Mouse (Mus musculus): ENCODE results near the gene Acat3.
A peak's percentile ranks its signal among the peaks of the same experiment; 100 is the strongest.
"Not testable (repeated sequence)": the region's sequence is repeated elsewhere in the genome, so short reads cannot be mapped to it uniquely, and the experiment has no call there.

The Acat3 gene

DNA sequence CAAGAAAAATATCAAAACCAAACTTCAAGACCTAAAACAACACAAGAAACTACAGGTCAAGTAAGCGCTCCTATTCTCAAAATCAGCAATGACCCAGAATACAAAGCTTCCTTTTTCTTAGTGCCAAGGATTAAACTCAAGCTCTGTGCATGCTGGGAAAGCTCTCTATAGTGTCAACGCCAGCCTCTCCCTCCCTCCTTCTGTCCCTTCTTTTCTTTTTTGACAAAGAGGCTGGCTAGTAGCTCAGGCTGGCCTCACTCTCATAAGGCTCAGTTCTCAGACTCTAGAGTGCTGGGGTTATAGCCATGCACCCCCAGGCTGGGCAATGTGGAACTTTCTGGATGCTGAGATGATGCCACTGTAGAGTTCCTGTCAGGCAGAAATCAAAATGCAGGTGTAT lies 2.3 kb downstream of the Acat3 start:
- no peak for DNase-seq (ENCODE audit: low read depth, low spot score)
- H3K36me3 ChIP-seq (ENCODE audit: control insufficient read depth, insufficient read depth, low read length, poor library complexity, severe bottlenecking) = no peaks in the 10 kb centered on the region; the same call in 1 of the 2 replicates

DNA sequence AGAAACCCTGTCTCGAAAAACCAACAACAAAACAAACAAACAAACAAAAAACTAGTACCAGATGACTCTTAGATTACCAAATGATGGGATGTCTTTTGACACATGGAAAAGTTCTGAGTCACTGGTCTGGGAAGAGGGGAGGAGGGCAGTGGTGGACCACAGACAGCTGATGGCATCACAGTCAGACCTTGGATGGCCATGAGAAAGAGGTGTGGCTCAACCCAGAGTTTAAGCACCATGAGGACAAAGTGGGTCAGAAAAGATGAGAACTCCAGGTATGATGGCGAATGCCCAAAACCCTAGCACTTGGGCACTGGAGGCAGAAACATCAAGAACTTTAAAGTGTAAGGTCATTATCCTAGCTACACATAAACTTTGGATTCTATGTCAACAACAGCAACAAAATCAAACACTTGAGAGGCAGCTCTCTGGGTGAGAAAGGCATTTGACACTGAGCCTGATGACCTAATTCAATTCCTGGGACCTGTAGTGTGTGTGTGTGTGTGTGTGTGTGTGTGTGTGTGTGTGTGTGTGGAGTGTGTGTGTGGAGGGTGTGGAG lies 2.9 kb downstream of the Acat3 start:
- Histone ChIP-seq H3K27me3 (ENCODE audit: control insufficient read depth, insufficient read depth, low read length, poor library complexity, severe bottlenecking) (no peaks in the 10 kb centered on the region), H3K36me3 (ENCODE audit: control insufficient read depth, insufficient read depth, low read length, poor library complexity, severe bottlenecking) (no peaks in the 10 kb centered on the region)
- DNase-seq (ENCODE audit: low read depth, low spot score) = no peak

More for the DNA sequence above, 2.3 kb downstream of the Acat3 start:
- no peaks in the 10 kb centered on the region for H3K27me3 ChIP-seq (ENCODE audit: control insufficient read depth, insufficient read depth, low read length, poor library complexity, severe bottlenecking)

DNA sequence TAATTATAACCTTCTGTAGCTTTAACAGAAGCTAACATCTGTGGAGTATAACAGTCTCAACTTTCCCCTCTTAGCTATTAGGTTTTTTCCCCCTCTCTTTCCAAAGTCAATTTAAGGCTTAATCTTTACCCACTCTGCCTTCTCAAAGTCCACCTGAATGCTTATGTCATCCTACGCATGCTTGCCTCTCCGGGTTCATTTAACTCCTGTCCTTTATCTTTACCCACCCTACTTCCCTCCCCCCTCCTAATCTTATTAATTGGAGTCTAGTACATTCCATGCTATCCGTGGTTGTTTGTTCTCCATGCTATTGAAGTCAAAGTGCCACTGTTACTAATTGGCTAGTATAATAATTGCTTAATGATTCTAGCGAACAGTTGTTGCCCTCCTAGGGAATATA lies 4.7 kb downstream of the Acat3 start:
- DNase-seq (ENCODE audit: low read depth, low spot score) = no peak
- Histone ChIP-seq H3K27me3 (ENCODE audit: control insufficient read depth, insufficient read depth, low read length, poor library complexity, severe bottlenecking) (no peaks in the 10 kb centered on the region), H3K36me3 (ENCODE audit: control insufficient read depth, insufficient read depth, low read length, poor library complexity, severe bottlenecking) (no peaks in the 10 kb centered on the region)

DNA sequence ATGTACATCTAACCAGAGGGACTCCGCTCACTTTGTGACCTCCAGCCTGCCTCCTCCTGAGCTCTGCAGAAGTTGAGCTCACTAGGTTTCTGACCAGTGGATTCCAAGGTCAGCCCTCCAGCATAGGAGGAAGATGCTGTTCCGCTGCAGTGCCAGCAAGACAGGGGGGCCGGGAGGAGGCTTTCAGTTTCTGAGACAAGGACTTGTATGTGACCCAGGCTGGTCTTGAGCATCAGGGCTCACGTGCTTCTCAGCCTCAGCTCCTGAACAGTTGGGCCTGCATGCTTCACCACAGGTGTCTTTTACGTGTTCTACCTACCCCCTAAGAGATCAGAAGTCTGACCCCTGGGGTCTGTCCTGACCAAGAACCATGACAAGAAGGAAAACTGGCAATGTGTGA lies 8.8 kb downstream of the Acat3 start:
- H3K27me3 ChIP-seq (ENCODE audit: control insufficient read depth, insufficient read depth, low read length, poor library complexity, severe bottlenecking); H3K36me3 ChIP-seq (ENCODE audit: control insufficient read depth, insufficient read depth, low read length, poor library complexity, severe bottlenecking); DNase-seq (ENCODE audit: low read depth, low spot score): not testable (repeated sequence)

DNA sequence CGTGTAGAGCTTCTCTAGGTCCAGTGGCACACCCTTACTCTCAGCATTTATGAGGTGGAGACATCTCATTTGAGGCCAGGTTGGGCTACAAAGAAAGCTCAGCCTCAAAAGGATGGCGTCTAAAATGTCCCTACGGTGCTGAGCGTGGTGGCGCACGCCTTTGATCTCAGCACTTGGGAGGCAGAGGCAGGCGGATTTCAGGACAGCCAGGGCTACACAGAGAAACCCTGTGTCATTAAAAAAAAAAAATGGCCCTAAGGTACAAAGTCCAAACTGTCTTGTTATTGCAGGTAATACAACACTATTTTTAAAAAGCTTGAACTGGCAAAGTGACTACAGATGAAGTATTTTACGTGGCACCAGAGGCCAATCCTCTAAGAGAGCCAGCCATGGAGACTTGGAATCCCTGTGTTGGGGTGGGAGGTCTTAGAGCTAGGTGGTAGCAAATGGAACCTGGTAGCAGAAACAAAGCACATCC lies 14.7 kb downstream of the Acat3 start:
- H3K27me3 ChIP-seq (ENCODE audit: control insufficient read depth, insufficient read depth, low read length, poor library complexity, severe bottlenecking) = no peaks in the 10 kb centered on the region
- DNase-seq (ENCODE audit: low read depth, low spot score) = no peak

DNA sequence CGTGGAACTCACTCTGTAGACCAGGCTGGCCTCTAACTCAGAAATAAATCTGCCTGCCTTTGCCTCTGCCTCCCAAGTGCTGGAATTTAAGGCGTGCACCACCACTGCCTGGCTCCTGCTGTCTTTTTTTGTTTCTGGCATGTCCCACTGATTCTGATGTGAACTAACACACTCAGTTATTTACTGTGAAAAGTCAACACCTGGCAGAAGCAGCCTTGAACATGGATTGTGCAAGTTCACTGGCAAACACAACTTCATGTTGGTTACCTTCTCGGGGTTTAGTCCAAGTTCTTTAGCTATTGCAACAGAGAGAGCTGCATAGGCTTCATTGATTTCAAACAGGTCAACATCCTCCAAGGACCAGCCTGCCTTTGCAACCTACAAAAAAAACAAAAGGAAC lies 15.4 kb downstream of the Acat3 start:
- no peak for DNase-seq (ENCODE audit: low read depth, low spot score)
- H3K36me3 ChIP-seq (ENCODE audit: control insufficient read depth, insufficient read depth, low read length, poor library complexity, severe bottlenecking) = peaks cover 11% of the 10 kb centered on the region; the same call in 1 of the 2 replicates
- H3K27me3 ChIP-seq (ENCODE audit: control insufficient read depth, insufficient read depth, low read length, poor library complexity, severe bottlenecking) = no peaks in the 10 kb centered on the region

More for the DNA sequence above, 14.7 kb downstream of the Acat3 start:
- H3K36me3 ChIP-seq (ENCODE audit: control insufficient read depth, insufficient read depth, low read length, poor library complexity, severe bottlenecking) = peaks cover 11% of the 10 kb centered on the region; the same call in 1 of the 2 replicates

DNA sequence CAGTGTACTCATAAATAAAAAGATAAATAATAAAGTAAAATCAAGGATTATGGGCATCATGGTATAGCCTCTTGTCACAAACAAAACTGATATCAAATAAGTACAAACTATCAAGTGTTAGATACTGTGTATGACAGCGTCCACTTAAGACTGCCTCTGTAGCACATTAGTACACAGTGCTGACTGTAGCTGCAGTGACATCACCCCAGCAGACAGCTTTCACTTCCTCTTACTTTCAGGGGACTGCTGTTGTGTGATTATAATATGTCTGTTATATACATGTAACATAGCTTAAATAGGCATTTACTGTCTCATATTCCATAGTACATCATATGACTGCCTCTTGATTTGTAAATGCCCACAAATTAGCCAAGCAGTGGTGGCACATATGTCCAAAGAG lies 19.3 kb downstream of the Acat3 start:
- Histone ChIP-seq H3K36me3 (ENCODE audit: control insufficient read depth, insufficient read depth, low read length, poor library complexity, severe bottlenecking) (peaks cover 14% of the 10 kb centered on the region; the same call in 1 of the 2 replicates), H3K27me3 (ENCODE audit: control insufficient read depth, insufficient read depth, low read length, poor library complexity, severe bottlenecking) (no peaks in the 10 kb centered on the region)
- peak; percentile 78 for DNase-seq (ENCODE audit: low read depth, low spot score)

DNA sequence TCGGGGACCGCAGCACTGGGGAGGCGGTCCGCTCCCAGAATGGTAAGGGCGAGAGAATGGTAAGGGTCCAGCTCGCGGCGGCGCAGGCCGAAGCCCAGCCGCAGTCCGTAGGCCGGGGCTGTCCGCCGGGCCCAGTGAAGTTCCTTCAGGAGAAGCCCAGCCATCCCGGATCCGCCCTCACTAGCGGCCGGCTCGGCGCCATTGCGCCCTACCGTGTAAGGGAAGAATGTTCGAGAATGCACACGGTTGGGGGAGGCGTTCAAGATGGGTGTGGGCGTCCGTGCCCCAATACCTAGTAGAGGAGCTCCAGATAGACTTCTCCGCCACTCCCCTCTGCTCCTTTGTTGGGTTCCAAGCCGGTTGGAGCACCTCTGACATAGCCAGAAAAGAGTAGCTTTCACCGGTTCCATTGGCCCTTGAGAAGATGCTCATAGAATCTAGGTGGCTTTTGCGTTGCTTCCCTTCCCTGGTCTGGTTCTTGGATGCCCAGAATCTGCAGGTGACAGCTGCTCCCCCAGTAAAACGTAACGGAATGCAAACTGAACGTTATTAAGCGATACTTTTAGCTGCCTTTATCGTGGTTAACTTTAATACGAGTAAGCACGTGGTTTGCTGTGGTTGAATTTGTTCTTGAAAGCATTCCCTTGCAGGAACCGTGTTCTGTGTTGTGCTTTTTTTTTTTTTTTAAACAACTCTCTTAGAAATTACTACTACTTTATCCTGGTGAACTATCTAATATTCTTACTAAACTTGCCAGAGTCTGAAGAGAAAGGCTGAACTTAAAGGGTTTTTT lies 23.6 kb downstream of the Acat3 start:
- Histone ChIP-seq H3K36me3 (ENCODE audit: control insufficient read depth, insufficient read depth, low read length, poor library complexity, severe bottlenecking) (peaks cover 16% of the 10 kb centered on the region), H3K27me3 (ENCODE audit: control insufficient read depth, insufficient read depth, low read length, poor library complexity, severe bottlenecking) (no peaks in the 10 kb centered on the region)
- DNase-seq (ENCODE audit: low read depth, low spot score) = peak; percentile 81

DNA sequence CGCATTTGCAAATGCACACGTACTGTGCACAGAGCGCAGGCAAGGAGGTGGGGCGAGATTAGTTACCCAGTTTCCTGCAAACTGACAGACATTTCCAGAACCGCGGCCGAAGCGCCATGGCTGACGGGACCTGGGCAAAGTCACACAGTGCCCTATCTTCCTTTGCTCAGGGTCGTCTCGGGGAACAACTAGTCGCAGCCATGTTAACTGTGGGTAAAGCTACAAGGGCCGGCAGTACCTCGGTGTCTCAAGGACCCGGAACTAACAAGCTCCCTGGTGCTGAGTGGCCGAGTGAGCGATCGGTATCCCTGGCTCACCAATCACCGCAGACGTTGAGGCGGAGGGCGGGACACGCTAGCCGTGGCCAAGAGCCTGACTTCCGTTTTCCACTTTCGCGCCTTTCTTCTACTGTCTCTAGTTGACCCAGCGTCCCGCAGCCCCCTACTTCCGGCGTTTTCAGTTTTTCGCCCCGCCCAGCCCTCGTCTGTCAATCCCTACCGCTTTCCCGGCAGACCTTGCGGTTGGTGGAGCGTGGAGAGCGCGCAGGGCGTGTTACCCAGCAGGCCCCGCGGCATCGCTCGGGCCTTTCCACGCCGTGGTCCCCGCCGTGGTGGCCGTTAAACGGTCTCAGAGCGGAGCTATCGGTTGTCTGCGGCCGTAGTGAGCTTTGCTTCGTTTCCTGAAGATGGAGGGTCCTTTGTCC lies 24.4 kb downstream of the Acat3 start, which contains the start of gene Mrpl18:
Mrpl18 (minus strand) TSS at position 465 of the 703 bp plus-strand sequence.
- no peaks in the 10 kb centered on the region for H3K27me3 ChIP-seq (ENCODE audit: control insufficient read depth, insufficient read depth, low read length, poor library complexity, severe bottlenecking)
- DNase-seq (ENCODE audit: low read depth, low spot score) = peak; percentile 100
- H3K36me3 ChIP-seq (ENCODE audit: control insufficient read depth, insufficient read depth, low read length, poor library complexity, severe bottlenecking) = peaks cover 16% of the 10 kb centered on the region

DNA sequence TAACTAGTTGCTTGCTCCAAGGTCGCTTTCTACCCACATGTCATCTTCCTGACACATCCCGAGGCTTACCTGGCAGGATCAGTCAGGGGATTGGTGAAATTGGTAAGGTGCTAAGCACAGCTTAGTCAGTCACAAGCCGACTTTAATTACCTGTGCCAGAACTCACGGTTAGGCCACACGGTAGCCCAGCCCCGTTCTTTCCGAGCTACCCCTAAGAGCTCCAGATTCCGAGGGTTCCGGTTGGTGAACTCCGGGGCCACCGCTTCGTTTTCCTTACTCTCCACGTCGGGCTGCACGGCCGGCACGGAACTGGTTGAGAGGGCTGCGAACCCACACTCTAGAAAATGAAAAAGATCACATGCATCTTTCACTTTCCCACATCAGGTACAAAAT lies 24.9 kb downstream of the Acat3 start, which contains the start of gene Tcp1:
Tcp1 (plus strand) TSS at position 214 of the 393 bp plus-strand sequence.
- H3K36me3 ChIP-seq (ENCODE audit: control insufficient read depth, insufficient read depth, low read length, poor library complexity, severe bottlenecking) = peaks cover 19% of the 10 kb centered on the region
- H3K27me3 ChIP-seq (ENCODE audit: control insufficient read depth, insufficient read depth, low read length, poor library complexity, severe bottlenecking) = no peaks in the 10 kb centered on the region
- DNase-seq (ENCODE audit: low read depth, low spot score) = peak; percentile 6

DNA sequence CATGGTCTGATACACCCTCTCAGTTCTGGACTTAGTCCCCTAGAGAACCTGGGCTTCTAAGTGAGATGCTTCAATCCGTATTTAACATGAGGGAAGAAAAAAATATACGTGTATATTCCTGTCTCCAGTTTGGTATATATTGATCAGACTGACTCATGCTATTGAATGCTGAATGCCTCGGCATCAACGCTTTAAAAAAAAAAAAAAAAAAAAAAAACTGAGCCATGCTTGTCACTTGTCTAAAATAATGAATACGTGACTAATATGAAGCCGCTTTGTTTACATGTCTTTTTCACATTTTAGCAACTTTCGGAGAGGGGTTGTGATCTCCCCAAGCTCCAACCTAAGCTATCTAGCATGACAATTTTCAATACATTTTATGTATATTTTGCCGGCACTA lies 30.0 kb downstream of the Acat3 start:
- Histone ChIP-seq H3K36me3 (ENCODE audit: control insufficient read depth, insufficient read depth, low read length, poor library complexity, severe bottlenecking) (peaks cover 16% of the 10 kb centered on the region), H3K27me3 (ENCODE audit: control insufficient read depth, insufficient read depth, low read length, poor library complexity, severe bottlenecking) (no peaks in the 10 kb centered on the region)
- no peak for DNase-seq (ENCODE audit: low read depth, low spot score)

DNA sequence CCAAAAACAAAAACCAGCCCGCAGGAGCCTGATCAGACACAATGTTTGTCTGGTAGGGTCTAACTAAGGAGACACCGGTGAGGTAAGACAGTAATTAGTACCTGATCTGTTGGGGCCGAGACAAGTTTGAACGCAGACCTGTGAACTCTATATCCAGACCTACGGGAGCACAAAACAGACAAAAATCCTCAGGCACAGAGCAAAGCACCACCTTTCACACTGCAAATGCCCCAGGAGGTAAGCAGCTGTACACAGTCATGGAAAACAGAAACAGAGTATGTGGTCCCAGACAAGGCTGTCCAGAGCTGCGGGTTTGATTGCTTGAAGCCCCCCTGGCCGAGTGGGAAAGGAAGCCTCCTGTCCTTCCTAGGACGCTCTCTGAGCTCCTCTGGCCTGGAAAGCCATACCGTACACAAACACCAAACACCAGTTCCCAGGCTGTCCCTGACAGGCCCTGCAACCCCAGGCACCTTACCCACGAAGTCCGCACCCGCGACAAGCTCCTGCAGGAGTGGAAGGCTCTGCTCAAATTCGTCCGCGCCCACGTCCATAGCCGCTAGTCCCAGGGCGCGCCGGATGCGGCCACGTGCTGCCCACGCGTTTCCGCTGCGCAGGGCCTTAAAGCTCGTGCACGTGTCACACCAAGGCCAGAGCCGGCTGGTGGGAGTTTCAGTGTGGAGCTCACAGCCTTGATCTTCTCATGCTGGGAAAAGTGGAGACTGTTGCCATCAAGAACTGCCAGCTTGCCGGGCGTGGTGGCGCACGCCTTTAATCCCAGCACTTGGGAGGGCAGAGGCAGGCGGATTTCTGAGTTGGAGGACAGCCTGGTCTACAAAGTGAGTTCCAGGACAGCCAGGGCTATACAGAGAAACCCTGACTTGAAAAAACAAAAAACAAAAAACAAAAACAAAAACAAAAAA lies 30.8 kb downstream of the Acat3 start, which contains the start of gene Pnldc1:
Pnldc1 (minus strand) TSS at position 870 of the 920 bp plus-strand sequence.
- Histone ChIP-seq H3K36me3 (ENCODE audit: control insufficient read depth, insufficient read depth, low read length, poor library complexity, severe bottlenecking) (peaks cover 16% of the 10 kb centered on the region), H3K27me3 (ENCODE audit: control insufficient read depth, insufficient read depth, low read length, poor library complexity, severe bottlenecking) (no peaks in the 10 kb centered on the region)
- DNase-seq (ENCODE audit: low read depth, low spot score) = no peak

DNA sequence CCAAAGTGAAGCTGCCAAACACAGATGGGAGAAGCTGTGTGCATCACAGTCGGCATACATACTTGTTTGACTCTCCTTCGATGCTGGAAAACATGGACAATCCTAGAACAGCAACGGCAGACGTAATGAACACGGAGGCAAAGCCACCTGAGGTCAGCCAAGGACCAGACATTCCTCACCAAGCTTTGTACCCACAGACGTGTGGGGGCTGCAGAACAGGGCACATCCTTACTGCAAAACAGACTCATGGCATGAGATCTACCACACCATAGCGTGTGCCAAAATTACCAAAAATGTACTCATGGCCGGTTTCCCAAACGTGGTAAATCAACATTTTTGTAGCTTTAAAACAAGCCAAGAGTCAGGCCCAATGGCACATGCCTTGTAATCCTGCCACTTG lies 34.0 kb downstream of the Acat3 start:
- H3K36me3 ChIP-seq (ENCODE audit: control insufficient read depth, insufficient read depth, low read length, poor library complexity, severe bottlenecking) = peaks cover 3% of the 10 kb centered on the region; the same call in 1 of the 2 replicates
- DNase-seq (ENCODE audit: low read depth, low spot score) = no peak

DNA sequence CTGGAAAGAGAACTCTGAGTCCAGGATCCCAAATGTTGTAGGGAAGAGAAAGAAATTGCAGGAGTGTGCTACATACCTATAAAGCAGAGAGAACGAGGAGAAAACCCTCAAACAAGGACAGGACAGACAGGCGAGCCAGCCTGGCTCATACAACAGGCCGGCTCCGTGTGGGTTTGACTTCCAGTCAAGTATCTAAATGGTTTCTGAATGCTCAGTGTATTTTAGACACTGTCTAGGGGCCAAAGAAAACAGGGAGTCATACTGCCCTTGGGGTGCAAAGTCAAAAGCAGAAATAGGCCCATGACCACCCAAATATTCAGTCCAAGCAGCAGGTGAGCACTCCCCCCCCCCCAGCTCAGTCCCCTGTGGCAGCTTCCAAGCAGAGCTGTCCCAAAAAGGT lies 34.6 kb downstream of the Acat3 start:
- Histone ChIP-seq H3K36me3 (ENCODE audit: control insufficient read depth, insufficient read depth, low read length, poor library complexity, severe bottlenecking) (peaks cover 3% of the 10 kb centered on the region; the same call in 1 of the 2 replicates), H3K27me3 (ENCODE audit: control insufficient read depth, insufficient read depth, low read length, poor library complexity, severe bottlenecking) (no peaks in the 10 kb centered on the region)
- DNase-seq (ENCODE audit: low read depth, low spot score) = no peak

More for the DNA sequence above, 34.0 kb downstream of the Acat3 start:
- no peaks in the 10 kb centered on the region for H3K27me3 ChIP-seq (ENCODE audit: control insufficient read depth, insufficient read depth, low read length, poor library complexity, severe bottlenecking)

Data from splenic B cell, adult 2 months (primary cell).